Comparison of ENCODE assay signal across 7 mouse cellular contexts in the genomic region with DNA sequence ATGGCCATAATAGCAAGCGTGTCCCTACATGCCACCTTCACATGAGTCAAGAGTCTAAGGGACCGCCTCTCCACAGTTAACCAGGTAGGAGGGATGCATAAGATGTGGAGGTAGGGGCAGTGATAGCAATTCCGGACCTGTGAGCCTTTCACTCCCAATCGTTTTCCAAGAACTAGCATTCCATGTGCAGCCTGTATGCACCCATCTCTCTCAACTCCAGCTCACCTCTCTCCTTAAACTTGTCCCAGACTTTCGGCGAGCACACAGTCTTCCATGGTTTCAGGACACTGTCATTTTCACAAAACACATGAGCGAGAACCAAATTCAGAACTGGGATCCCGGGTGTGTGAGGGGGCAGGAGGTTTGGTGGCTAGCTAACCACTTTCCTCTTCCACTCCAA. TPM values are rescaled to one million over a fixed set of nuclear protein-coding genes. Genes with fewer than 3 reads are reported as not detected.
A peak's percentile ranks its signal among the peaks of the same experiment; 100 is the strongest.
DNase-seq lines count a peak whose midpoint lies in the region; ATAC-seq and TF ChIP-seq lines count a peak whose summit lies in the region.

No protein-coding gene starts in this region.

- no peak; the same call in 1 of the 2 replicates for ATAC-seq in forebrain, embryonic 12.5 days (ENCODE audit: low FRiP score)
- ATAC-seq in limb, embryonic 11.5 days (ENCODE audit: insufficient number of reproducible peaks, low FRiP score, low TSS enrichment, low read depth), result no peak

- TF ChIP-seq CTCF in olfactory bulb, adult 2 months (IDR thresholded peaks at IDR 0.05; ENCODE audit: insufficient read depth, low read depth, low read length), result no peak

- H3K27me3 ChIP-seq in forebrain, embryonic 12.5 days, result 0 out of 2 replicates have a peak, but pooled peaks cover 3% of the 10 kb centered on the region
- H3K27me3 ChIP-seq in limb, embryonic 11.5 days (ENCODE audit: control insufficient read depth, insufficient read depth, low read length), result no peaks in the 10 kb centered on the region

- H3K36me3 ChIP-seq in forebrain, embryonic 12.5 days (replicated peaks), result no peaks in the 10 kb centered on the region
- peaks cover 3% of the 10 kb centered on the region; the same call in 1 of the 2 replicates for H3K36me3 ChIP-seq in limb, embryonic 11.5 days (ENCODE audit: control insufficient read depth, insufficient read depth, low read length)

- H3K9ac ChIP-seq in forebrain, embryonic 12.5 days, result peak overlapping the region; percentile 84
- H3K9ac ChIP-seq in limb, embryonic 11.5 days (ENCODE audit: low read length), result peak overlapping the region; percentile 82

- no peak overlapping the region for H3K27ac ChIP-seq in forebrain, embryonic 12.5 days
- no peak overlapping the region for H3K27ac ChIP-seq in limb, embryonic 11.5 days (replicated peaks; ENCODE audit: low read depth, low read length)
- no peak overlapping the region for H3K27ac ChIP-seq in olfactory bulb, adult 2 months (ENCODE audit: insufficient read depth, low read depth, low read length)

- H3K9me3 ChIP-seq in forebrain, embryonic 12.5 days, result no peaks in the 10 kb centered on the region
- no peaks in the 10 kb centered on the region for H3K9me3 ChIP-seq in limb, embryonic 11.5 days (ENCODE audit: control insufficient read depth, low read length)

- peak; percentile 10 for DNase-seq in layer of hippocampus, postnatal 36 days
- DNase-seq in layer of hippocampus, adult 8-10 months (ENCODE audit: low spot score in 2 of 2), result no peak
- DNase-seq in ZHBTc4 (ENCODE audit: low read depth, low spot score), result peak; percentile 10
- peak; percentile 25 for DNase-seq in limb, embryonic 11.5 days (ENCODE audit: low spot score)
- no peak for DNase-seq in cerebellum, adult 8-10 months

- 48% methylated on average over 8 of the region's 8 CpGs for WGBS in forebrain, embryonic 12.5 days
- 41% methylated on average over 8 of the region's 8 CpGs for WGBS in limb, embryonic 11.5 days
- WGBS in olfactory bulb, adult 2 months, result 17% methylated on average over 8 of the region's 8 CpGs

- peak overlapping the region; percentile 72 for H3K4me3 ChIP-seq in forebrain, embryonic 12.5 days (replicated peaks)
- H3K4me3 ChIP-seq in limb, embryonic 11.5 days (ENCODE audit: low read depth, low read length), result peak overlapping the region; percentile 59
- H3K4me3 ChIP-seq in olfactory bulb, adult 2 months (ENCODE audit: insufficient read depth, low read depth, low read length), result peak overlapping the region; percentile 64

- H3K4me2 ChIP-seq in forebrain, embryonic 12.5 days, result peak overlapping the region; percentile 69
- peak overlapping the region; percentile 66 for H3K4me2 ChIP-seq in limb, embryonic 11.5 days (ENCODE audit: low read depth, severe bottlenecking)

- no peak for TF ChIP-seq POLR2A in olfactory bulb, adult 2 months (IDR thresholded peaks at IDR 0.05; ENCODE audit: insufficient read depth, low read depth, low read length)

- H3K4me1 ChIP-seq in forebrain, embryonic 12.5 days, result peaks cover 12% of the 10 kb centered on the region
- H3K4me1 ChIP-seq in limb, embryonic 11.5 days (ENCODE audit: control insufficient read depth, insufficient read depth, low read length), result no peaks in the 10 kb centered on the region
- no peaks in the 10 kb centered on the region for H3K4me1 ChIP-seq in olfactory bulb, adult 2 months (ENCODE audit: control insufficient read depth, insufficient read depth, low read length)

RNA-seq across cellular contexts. Expression of a gene that starts 0.9 kb away (rescaled TPM):
- total RNA-seq in layer of hippocampus, postnatal 36 days (2021), result 10 to 100 TPM; 15.5 to 20.3 TPM
- 10 to 100 TPM; 13.6 to 18.6 (median 16.2) TPM for total RNA-seq in layer of hippocampus, adult 8-10 months (2022)
- 12.3 and 12.7 TPM in 2 replicates for polyA plus RNA-seq in forebrain, embryonic 12.5 days (2016; fragmentation: Nextera tagmentation; extraction: Ambion mirVana)
- polyA plus RNA-seq in limb, embryonic 11.5 days (2014; fragmentation: Nextera tagmentation; extraction: Ambion mirVana), result 12.2 and 13.0 TPM in 2 replicates
- not detected in 2 replicates for polyA plus RNA-seq in olfactory bulb, adult 2 months (2012; ENCODE audit: insufficient read depth, insufficient read length, low replicate concordance, missing spikeins)

RNA-seq across cellular contexts. Expression of a gene that starts 24.7 kb away (rescaled TPM):
- total RNA-seq in layer of hippocampus, postnatal 36 days (2021), result 10 to 100 TPM; 16.7 to 19.2 TPM
- 10 to 100 TPM; 16.9 to 19.5 (median 18.3) TPM for total RNA-seq in layer of hippocampus, adult 8-10 months (2022)
- polyA plus RNA-seq in forebrain, embryonic 12.5 days (2016; fragmentation: Nextera tagmentation; extraction: Ambion mirVana), result 8.5 and 9.7 TPM in 2 replicates
- polyA plus RNA-seq in limb, embryonic 11.5 days (2014; fragmentation: Nextera tagmentation; extraction: Ambion mirVana), result 11.6 and 15.6 TPM in 2 replicates
- polyA plus RNA-seq in olfactory bulb, adult 2 months (2012; ENCODE audit: insufficient read depth, insufficient read length, low replicate concordance, missing spikeins), result not detected in 2 replicates

RNA-seq across cellular contexts. Expression of a gene that starts 35.2 kb away (rescaled TPM):
- total RNA-seq in layer of hippocampus, postnatal 36 days (2021), result 10 to 100 TPM; 25.5 to 29.3 TPM
- 10 to 100 TPM; 23.1 to 26.2 (median 24.9) TPM for total RNA-seq in layer of hippocampus, adult 8-10 months (2022)
- polyA plus RNA-seq in forebrain, embryonic 12.5 days (2016; fragmentation: Nextera tagmentation; extraction: Ambion mirVana), result 45.4 and 46.2 TPM in 2 replicates
- 52.5 and 64.5 TPM in 2 replicates for polyA plus RNA-seq in limb, embryonic 11.5 days (2014; fragmentation: Nextera tagmentation; extraction: Ambion mirVana)
- not detected in 2 replicates for polyA plus RNA-seq in olfactory bulb, adult 2 months (2012; ENCODE audit: insufficient read depth, insufficient read length, low replicate concordance, missing spikeins)

Comparison
In these comparisons a context has a peak if more than half of its experiments do, and no peak if none do; other contexts are left out.
1. DNase-seq: peak in layer of hippocampus, postnatal 36 days (2 of 2), ZHBTc4 (single experiment) and limb, embryonic 11.5 days (single experiment); none in layer of hippocampus, adult 8-10 months (0 of 2) and cerebellum, adult 8-10 months (single experiment).
2. RNA of a gene that starts 0.9 kb away (polyA plus RNA-seq): 12.2 to 13.0 TPM in limb, embryonic 11.5 days and 12.3 to 12.7 TPM in forebrain, embryonic 12.5 days; not detected in olfactory bulb, adult 2 months; every median in the first group is over 10 times any median in the second.
3. Peak in every context shown above with its lines, with median percentiles within 50 percentile points of each other: H3K4me3 ChIP-seq.